Mouse (Mus musculus) liver, adult 10 weeks (tissue): ENCODE data around the gene Alkbh3. TPM values are rescaled to one million over a fixed set of nuclear protein-coding genes. Genes with fewer than 3 reads are reported as not detected.

Experiments used
- polyA plus RNA-seq: library from polyadenylated mRNA; stranded (reverse); fragments of 350-450 nt; fragmentation: Illumina TruSeq; extraction: RNeasy Lipid Tissue Mini Kit (QIAGEN cat#74804); gene quantifications from one replicate; pipeline ENCODE4 v1.2.3, GENCODE M21; 2014; ENCODE audit warnings: low read depth, low replicate concordance

Gene Alkbh3
- 15.6 TPM for polyA plus RNA-seq

GRCm38 (mm10) chr2:94010335-94011291 lies at the start of gene Alkbh3:
Gene Alkbh3 (minus strand): TSS chr2:94010807.

GRCm38 (mm10) chr2:93996254-93996653 lies 14.4 kb downstream of the Alkbh3 start, which contains the start of gene Gm27027:
Gene Gm27027 (minus strand): TSS chr2:93996354.

GRCm38 (mm10) chr2:93956908-93957784 lies 53.5 kb downstream of the Alkbh3 start, which contains the start of gene Gm13889:
Gene Gm13889 (minus strand): TSS chr2:93957201.

Other genes starting within 250 kb of the Alkbh3 start
- gene Ext2, start 188.2 kb downstream of the Alkbh3 start, polyA plus RNA-seq = 12.0 TPM
- gene Accs, start 160.9 kb downstream of the Alkbh3 start, polyA plus RNA-seq = 1.4 TPM
- gene Accsl, start 141.7 kb downstream of the Alkbh3 start, polyA plus RNA-seq = not detected
- not detected for gene Gm13889, start 53.6 kb downstream of the Alkbh3 start, polyA plus RNA-seq
- not detected for gene Gm27027, start 14.5 kb downstream of the Alkbh3 start, polyA plus RNA-seq
- gene Hsd17b12, start 147.2 kb upstream of the Alkbh3 start, polyA plus RNA-seq = 369 TPM